Mouse (Mus musculus) stomach, postnatal 0 days (tissue): ENCODE data around the gene Kazn. TPM values are rescaled to one million over a fixed set of nuclear protein-coding genes. Genes with fewer than 3 reads are reported as not detected.

ENCODE experiments used
- ATAC-seq: fragments of 200-750 bp; cut with Nextera tagmentation; 2 replicates; pipeline ENCODE4 v1.8.0; 2017; ENCODE audit not compliant: low FRiP score, low TSS enrichment
- DNase-seq: peaks from one replicate; pipeline ENCODE4 v3.0.0-alpha.2; 2016; ENCODE audit warnings: low spot score
- H3K27ac ChIP-seq: fragments of 300-500 bp; sonication (generic); replicated peaks from 2 replicates; pipeline ENCODE4 v1.5.1; 2014; ENCODE audit warnings: mild to moderate bottlenecking, control low read depth
- H3K27me3 ChIP-seq: fragments of 300-500 bp; sonication (generic); 2 replicates; pipeline ENCODE4 v1.6.1; 2014; ENCODE audit warnings: low read length; ENCODE audit not compliant: control insufficient read depth, insufficient read depth
- H3K36me3 ChIP-seq: fragments of 300-500 bp; sonication (generic); 2 replicates; pipeline ENCODE4 v1.6.1; 2014; ENCODE audit warnings: low read length, mixed read lengths; ENCODE audit not compliant: control insufficient read depth, insufficient read depth
- H3K4me1 ChIP-seq: fragments of 300-500 bp; sonication (generic); replicated peaks from 2 replicates; pipeline ENCODE4 v1.6.1; 2014; ENCODE audit warnings: antibody characterized with exemption; ENCODE audit not compliant: control insufficient read depth, insufficient read depth
- H3K4me2 ChIP-seq: fragments of 300-500 bp; sonication (generic); replicated peaks from 2 replicates; pipeline ENCODE4 v1.6.1; 2014; ENCODE audit warnings: low read depth, mild to moderate bottlenecking, control low read depth, moderate library complexity
- H3K4me3 ChIP-seq: fragments of 300-500 bp; sonication (generic); 2 replicates; pipeline ENCODE4 v1.5.1; 2014; ENCODE audit warnings: low read depth, low read length, control low read depth
- H3K9ac ChIP-seq: fragments of 300-500 bp; sonication (generic); 2 replicates; pipeline ENCODE4 v1.6.1; 2014; ENCODE audit warnings: mild to moderate bottlenecking, low read length, control low read depth, mixed read lengths
- H3K9me3 ChIP-seq: fragments of 300-500 bp; sonication (generic); 2 replicates; pipeline ENCODE4 v1.6.1; 2016; ENCODE audit warnings: low read length; ENCODE audit not compliant: control insufficient read depth
- CTCF ChIP-seq: IDR thresholded peaks from 2 replicates; pipeline ENCODE4 v1.5.1; 2016; ENCODE audit warnings: antibody characterized with exemption, low read depth, mild to moderate bottlenecking, moderate library complexity
- EP300 ChIP-seq: optimal IDR thresholded peaks from 2 replicates; pipeline ENCODE3; 2016; ENCODE audit warnings: antibody characterized with exemption
- WGBS: fragments of 180-500 bp; shearing (Covaris S2); extraction: QIAGEN DNeasy Blood & Tissue Kit; methylation state at CpG from one replicate; pipeline ENCODE4 v1.1.7; 2014; 5-methylcytosine and 5-hydroxymethylcytosine counted together
- polyA plus RNA-seq: library from polyadenylated mRNA; unstranded; fragments of >200 nt; fragmentation: Nextera tagmentation; extraction: Ambion mirVana; gene quantifications from 2 replicates; pipeline ENCODE4 v1.2.1, GENCODE M21; 2015

Gene Kazn
- polyA plus RNA-seq, 1 experiment from 2014 or later = 11.4 TPM

DNA sequence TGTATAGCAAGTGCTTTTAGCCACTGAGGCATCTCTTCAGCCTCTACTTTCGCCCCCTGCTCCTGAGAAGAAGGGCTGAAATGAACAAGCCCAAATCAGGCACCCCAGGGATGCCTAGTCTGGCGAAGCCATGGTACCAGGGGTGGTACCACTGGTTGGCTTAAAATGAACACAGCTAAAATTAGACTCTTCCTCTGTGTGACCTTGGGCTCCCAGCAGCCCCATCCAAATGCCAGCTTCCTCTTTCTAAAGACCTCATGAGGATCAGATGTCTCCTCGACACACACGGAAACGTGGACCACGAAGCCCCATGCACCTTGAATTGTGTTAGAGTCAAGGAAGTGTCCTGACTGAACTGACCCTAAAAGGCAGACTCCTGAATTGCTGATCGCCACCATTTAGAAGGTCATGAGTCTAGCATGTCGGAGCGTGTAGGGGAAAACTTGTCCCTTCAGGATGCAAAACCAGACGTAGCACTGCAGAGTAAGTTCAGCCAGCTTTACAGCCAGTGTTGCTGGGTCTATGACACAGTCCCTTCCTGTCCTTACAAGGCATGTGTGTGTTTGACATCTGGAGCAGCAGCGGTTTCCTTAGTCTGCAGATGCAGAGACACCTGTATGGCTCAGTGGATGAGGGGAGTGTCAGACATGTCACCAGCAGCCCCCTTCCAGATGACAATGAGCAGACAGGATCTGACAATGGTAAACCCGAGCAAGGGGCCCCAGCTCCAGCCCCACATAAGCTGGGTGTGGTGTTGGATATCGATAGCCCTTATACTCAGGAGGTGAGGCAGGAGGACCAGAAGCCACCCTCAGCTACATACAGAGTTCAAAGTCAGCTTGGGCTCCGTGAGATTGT is 159.3 kb downstream of the Kazn start:
- H3K27ac ChIP-seq = peak overlapping the region; percentile 0; the same call in 1 of the 2 replicates
- DNase-seq (no peak), ATAC-seq (no peak)
- H3K27me3 ChIP-seq = no peaks in the 10 kb centered on the region
- H3K4me1 ChIP-seq = peaks cover 4% of the 10 kb centered on the region
- H3K4me3 ChIP-seq = no peak overlapping the region
- TF ChIP-seq CTCF (no peak), EP300 (no peak)
- no peaks in the 10 kb centered on the region for H3K36me3 ChIP-seq
- no peaks in the 10 kb centered on the region for H3K9me3 ChIP-seq
- 67% methylated on average over 14 of the region's 14 CpGs for WGBS
- H3K4me2 ChIP-seq = peak overlapping the region; percentile 92; the same call in 1 of the 2 replicates
- H3K9ac ChIP-seq = no peak overlapping the region

DNA sequence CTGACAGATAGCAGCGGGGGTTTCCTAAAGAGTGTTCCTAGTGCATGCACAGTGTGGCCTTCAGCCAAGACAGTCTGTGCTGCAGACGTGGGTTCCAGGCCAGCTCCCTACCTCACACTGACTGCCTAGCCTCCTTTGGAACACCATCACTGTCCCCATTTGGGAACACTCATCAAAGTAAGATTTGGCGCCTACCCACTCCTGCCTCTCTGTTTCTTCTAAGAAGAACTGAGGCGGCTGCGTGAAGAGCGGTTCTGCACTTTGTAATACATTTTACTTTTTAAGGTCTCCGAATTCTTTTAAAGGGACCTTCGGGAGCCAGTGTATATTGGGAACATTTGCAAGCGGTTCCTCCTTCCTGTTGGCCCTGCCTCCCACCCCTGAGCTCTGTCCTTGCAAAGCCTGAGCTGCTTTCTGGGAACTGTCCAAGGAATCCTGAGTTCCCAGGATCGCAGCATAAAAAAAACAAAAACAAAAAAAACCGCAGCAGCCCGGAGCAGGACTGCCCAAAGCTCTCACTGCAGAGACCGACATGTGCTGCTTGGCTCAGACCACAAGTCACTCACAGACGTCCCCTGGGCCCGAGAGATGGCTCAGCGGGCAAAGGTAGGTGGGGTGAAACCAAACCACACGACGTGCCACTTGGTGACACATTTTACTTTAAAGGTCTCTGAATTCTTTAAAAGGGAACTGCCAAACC is 161.5 kb downstream of the Kazn start:
- no peaks in the 10 kb centered on the region for H3K36me3 ChIP-seq
- WGBS = 21% methylated on average over 18 of the region's 18 CpGs
- TF ChIP-seq EP300 = no peak
- TF ChIP-seq CTCF = no peak
- peak overlapping the region; percentile 53 for H3K27ac ChIP-seq
- H3K4me3 ChIP-seq = peak overlapping the region; percentile 3; the same call in 1 of the 2 replicates
- no peaks in the 10 kb centered on the region for H3K27me3 ChIP-seq
- no peak for ATAC-seq
- peak overlapping the region; percentile 35 for H3K4me2 ChIP-seq
- no peak for DNase-seq
- H3K9ac ChIP-seq = no peak overlapping the region; the same call in 1 of the 2 replicates
- peaks cover 4% of the 10 kb centered on the region for H3K4me1 ChIP-seq
- H3K9me3 ChIP-seq = no peaks in the 10 kb centered on the region

DNA sequence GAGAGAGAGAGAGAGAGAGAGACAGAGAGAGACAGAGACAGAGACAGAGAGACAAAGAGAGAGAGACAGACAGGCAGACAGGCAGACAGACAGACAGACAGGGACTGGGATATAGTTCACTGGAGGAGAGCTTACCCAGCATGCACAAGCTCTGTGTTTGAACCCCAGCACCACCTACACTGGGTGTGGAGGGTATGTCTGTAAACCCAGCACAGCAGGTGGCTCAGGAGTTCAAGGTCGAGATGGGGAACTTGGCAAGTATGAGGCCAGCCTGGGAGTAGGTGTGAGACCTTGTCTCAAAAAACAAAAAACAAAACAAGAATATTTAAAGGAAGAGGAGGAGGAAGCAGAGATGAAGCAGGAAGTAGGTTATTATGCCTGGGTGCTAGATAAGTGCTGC is 162.3 kb downstream of the Kazn start:
- H3K27me3 ChIP-seq = no peaks in the 10 kb centered on the region
- H3K9me3 ChIP-seq = no peaks in the 10 kb centered on the region
- no peak for ATAC-seq

DNA sequence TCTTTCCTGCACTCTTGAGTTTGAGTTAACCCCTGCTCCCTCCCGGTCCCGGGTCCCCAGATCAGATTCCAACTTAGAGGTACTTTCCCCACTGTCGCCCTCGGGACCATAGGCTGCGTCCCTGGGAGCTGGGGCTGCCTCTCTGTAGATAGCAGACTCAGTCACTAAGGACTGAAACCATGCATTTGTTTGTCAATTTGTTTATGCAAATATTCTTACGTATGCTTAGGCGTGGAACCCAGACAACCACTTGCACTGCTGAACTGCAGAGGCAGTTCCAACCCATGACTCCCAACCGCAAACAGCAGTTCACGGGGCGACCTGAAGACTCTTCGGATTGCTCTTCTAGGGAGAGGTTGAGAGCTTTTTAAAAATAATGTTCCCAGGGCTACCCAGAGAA is 163.3 kb downstream of the Kazn start:
- WGBS = 65% methylated on average over 11 of the region's 11 CpGs
- Histone ChIP-seq H3K27me3 (no peaks in the 10 kb centered on the region), H3K4me2 (no peak overlapping the region), H3K27ac (peak overlapping the region; percentile 61; the same call in 1 of the 2 replicates), H3K4me1 (peaks cover 7% of the 10 kb centered on the region), H3K9ac (no peak overlapping the region), H3K36me3 (no peaks in the 10 kb centered on the region), H3K9me3 (no peaks in the 10 kb centered on the region), H3K4me3 (no peak overlapping the region)
- TF ChIP-seq EP300 (no peak), CTCF (no peak)
- ATAC-seq = peak; percentile 44
- no peak for DNase-seq

More for the DNA sequence above, 162.3 kb downstream of the Kazn start:
- Histone ChIP-seq H3K36me3 (no peaks in the 10 kb centered on the region), H3K9ac (no peak overlapping the region), H3K4me3 (no peak overlapping the region), H3K4me1 (peaks cover 4% of the 10 kb centered on the region), H3K27ac (peak overlapping the region; percentile 53), H3K4me2 (no peak overlapping the region)
- TF ChIP-seq EP300 (no peak), CTCF (no peak)
- 55% methylated on average over 1 of the region's 1 CpGs for WGBS
- DNase-seq = no peak

DNA sequence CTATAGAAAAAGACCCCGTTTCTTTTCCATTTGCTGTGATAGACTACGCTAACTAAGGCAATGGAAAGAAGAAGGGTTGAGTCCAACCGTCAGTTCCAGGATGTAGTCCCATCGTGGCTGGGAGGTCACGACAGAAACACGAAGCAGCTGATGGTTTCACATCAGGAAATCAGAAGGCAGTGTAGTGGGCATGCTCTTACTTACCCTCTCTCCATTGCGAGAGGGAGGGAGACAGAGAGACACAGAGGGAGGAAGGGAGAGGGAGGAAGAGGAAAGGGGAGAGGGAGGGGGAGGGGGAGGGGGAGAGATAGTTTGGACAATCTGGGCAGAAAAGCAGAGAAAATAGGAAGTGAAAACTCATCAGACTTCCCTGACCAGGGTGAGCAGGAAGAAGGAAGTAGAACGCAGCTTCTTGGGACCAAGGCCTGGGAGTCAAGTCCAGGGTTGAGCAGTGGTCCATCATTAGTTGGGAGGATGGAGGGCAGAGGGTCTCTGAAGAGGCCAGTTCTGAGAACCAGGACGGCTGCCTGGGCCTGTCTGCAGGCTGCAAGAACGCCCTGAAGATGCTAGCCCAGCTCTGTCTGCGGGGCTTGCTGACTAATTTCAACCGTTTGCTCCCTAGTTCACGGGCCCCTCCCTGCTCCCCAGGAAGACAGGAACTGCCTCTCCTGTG is 165.0 kb downstream of the Kazn start:
- H3K4me1 ChIP-seq = peaks cover 7% of the 10 kb centered on the region; the same call in 1 of the 2 replicates
- no peak overlapping the region for H3K4me2 ChIP-seq
- no peak overlapping the region for H3K4me3 ChIP-seq
- no peak for ATAC-seq
- WGBS = 59% methylated on average over 12 of the region's 13 CpGs
- no peaks in the 10 kb centered on the region for H3K9me3 ChIP-seq
- H3K27me3 ChIP-seq = no peaks in the 10 kb centered on the region
- TF ChIP-seq CTCF (no peak), EP300 (no peak)
- H3K36me3 ChIP-seq = no peaks in the 10 kb centered on the region
- H3K27ac ChIP-seq = peak overlapping the region; percentile 20; the same call in 1 of the 2 replicates
- DNase-seq = no peak
- H3K9ac ChIP-seq = no peak overlapping the region
